Mouse (Mus musculus) kidney, embryonic 15.5 days (tissue): ENCODE results near the gene Vasn. TPM values are rescaled to one million over a fixed set of nuclear protein-coding genes. Genes with fewer than 3 reads are reported as not detected.
"Not testable (repeated sequence)": the region's sequence is repeated elsewhere in the genome, so short reads cannot be mapped to it uniquely, and the experiment has no call there.

Experiments used
- ATAC-seq: fragments of 200-750 bp; cut with Nextera tagmentation; replicated peaks from 2 replicates; pipeline ENCODE4 v1.8.0; 2017; ENCODE audit warnings: moderate TSS enrichment; ENCODE audit not compliant: low FRiP score
- H3K27ac ChIP-seq: fragments of 300-500 bp; sonication (generic); 2 replicates; pipeline ENCODE4 v1.5.1; 2015; ENCODE audit warnings: mild to moderate bottlenecking, inconsistent platforms
- H3K27me3 ChIP-seq: fragments of 300-500 bp; sonication (generic); 2 replicates; pipeline ENCODE4 v1.6.1; 2015; ENCODE audit warnings: inconsistent platforms
- H3K36me3 ChIP-seq: fragments of 300-500 bp; sonication (generic); 2 replicates; pipeline ENCODE4 v1.6.1; 2015; ENCODE audit warnings: inconsistent platforms
- H3K4me1 ChIP-seq: fragments of 300-500 bp; sonication (generic); 2 replicates; pipeline ENCODE4 v1.6.1; 2015; ENCODE audit warnings: inconsistent platforms
- H3K4me2 ChIP-seq: fragments of 300-500 bp; sonication (generic); 2 replicates; pipeline ENCODE4 v1.6.1; 2015; ENCODE audit warnings: moderate library complexity, mild to moderate bottlenecking, inconsistent platforms
- H3K4me3 ChIP-seq: fragments of 300-500 bp; sonication (generic); replicated peaks from 2 replicates; pipeline ENCODE4 v1.5.1; 2015; ENCODE audit warnings: mild to moderate bottlenecking, inconsistent platforms
- H3K9ac ChIP-seq: fragments of 300-500 bp; sonication (generic); 2 replicates; pipeline ENCODE4 v1.6.1; 2015; ENCODE audit warnings: mild to moderate bottlenecking, inconsistent platforms
- H3K9me3 ChIP-seq: fragments of 300-500 bp; sonication (generic); replicated peaks from 2 replicates; pipeline ENCODE4 v1.6.1; 2016; ENCODE audit warnings: inconsistent platforms
- WGBS: fragments of 180-500 bp; shearing (Covaris S2); methylation state at CpG from one replicate; pipeline ENCODE4 v1.1.7; 2015; ENCODE audit warnings: mixed read lengths; 5-methylcytosine and 5-hydroxymethylcytosine counted together
- polyA plus RNA-seq: library from polyadenylated mRNA; unstranded; fragments of >200 nt; fragmentation: Nextera tagmentation; extraction: Ambion mirVana; gene quantifications from 2 replicates; pipeline ENCODE4 v1.2.1, GENCODE M21; 2015

Vasn gene
- polyA plus RNA-seq, 1 experiment from 2014 or later: 23.5 TPM

GRCm38 (mm10) chr16:4679121-4680018 lies 39.6 kb downstream of the Vasn start, which contains the start of gene Coro7:
Coro7 (minus strand) TSS chr16:4679777.
- Histone ChIP-seq H3K4me3 (peak within 1 kb of the TSS; percentile 69), H3K27me3 (no peaks in the 10 kb centered on the region), H3K4me2 (peak within 1 kb of the TSS; percentile 87), H3K4me1 (peaks cover 22% of the 10 kb centered on the region), H3K9ac (peak within 1 kb of the TSS; percentile 59), H3K27ac (peak within 1 kb of the TSS; percentile 67), H3K9me3 (no peaks in the 10 kb centered on the region), H3K36me3 (peaks cover 18% of the 10 kb centered on the region)
- WGBS: under 1% methylated on average over 47 of the region's 47 CpGs
- peak; percentile 93 for ATAC-seq

GRCm38 (mm10) chr16:4680922-4681455 lies 41.2 kb downstream of the Vasn start:
- peaks cover 34% of the 10 kb centered on the region for H3K4me1 ChIP-seq
- H3K4me2 ChIP-seq, H3K27ac ChIP-seq, H3K9me3 ChIP-seq, H3K9ac ChIP-seq, ATAC-seq, H3K27me3 ChIP-seq, H3K4me3 ChIP-seq, H3K36me3 ChIP-seq: not testable (repeated sequence)
- 83% methylated on average over 3 of the region's 3 CpGs for WGBS

- Histone ChIP-seq H3K9ac (peak overlapping the region; percentile 96; the same call in 1 of the 2 replicates), H3K27ac (peak overlapping the region; percentile 94; the same call in 1 of the 2 replicates), H3K36me3 (peaks cover 9% of the 10 kb centered on the region), H3K4me2 (peak overlapping the region; percentile 89), H3K4me3 (peak overlapping the region; percentile 97; the same call in 1 of the 2 replicates), H3K27me3 (no peaks in the 10 kb centered on the region), H3K9me3 (no peaks in the 10 kb centered on the region), H3K4me1 (peaks cover 34% of the 10 kb centered on the region)
- no peak for ATAC-seq
- 81% methylated on average over 4 of the region's 4 CpGs for WGBS
These were observed 43.0 kb downstream of the Vasn start for GRCm38 (mm10) chr16:4682628-4683179.

GRCm38 (mm10) chr16:4683193-4683580 lies 43.4 kb downstream of the Vasn start:
- Histone ChIP-seq H3K4me3 (peak overlapping the region; percentile 97), H3K4me2 (peak overlapping the region; percentile 89), H3K9ac (peak overlapping the region; percentile 96), H3K4me1 (peaks cover 34% of the 10 kb centered on the region), H3K27me3 (no peaks in the 10 kb centered on the region), H3K27ac (peak overlapping the region; percentile 94), H3K36me3 (peaks cover 14% of the 10 kb centered on the region), H3K9me3 (no peaks in the 10 kb centered on the region)
- WGBS: 28% methylated on average over 9 of the region's 9 CpGs
- no peak for ATAC-seq

GRCm38 (mm10) chr16:4683581-4684456 lies 44.1 kb downstream of the Vasn start:
- under 1% methylated on average over 54 of the region's 54 CpGs for WGBS
- Histone ChIP-seq H3K9me3 (no peaks in the 10 kb centered on the region), H3K27me3 (no peaks in the 10 kb centered on the region), H3K36me3 (peaks cover 18% of the 10 kb centered on the region), H3K9ac (peak overlapping the region; percentile 96), H3K4me1 (peaks cover 27% of the 10 kb centered on the region), H3K4me2 (peak overlapping the region; percentile 89), H3K27ac (peak overlapping the region; percentile 94), H3K4me3 (peak overlapping the region; percentile 97)
- peak; percentile 83 for ATAC-seq

- no peak; the same call in 1 of the 2 replicates for ATAC-seq
- Histone ChIP-seq H3K9ac (peak overlapping the region; percentile 96), H3K4me3 (peak overlapping the region; percentile 97), H3K36me3 (peaks cover 24% of the 10 kb centered on the region), H3K9me3 (no peaks in the 10 kb centered on the region), H3K27ac (peak overlapping the region; percentile 94; the same call in 1 of the 2 replicates), H3K4me1 (peaks cover 22% of the 10 kb centered on the region), H3K4me2 (peak overlapping the region; percentile 89), H3K27me3 (no peaks in the 10 kb centered on the region)
- WGBS: under 1% methylated on average over 9 of the region's 9 CpGs
These were observed 44.7 kb downstream of the Vasn start for GRCm38 (mm10) chr16:4684457-4684791.

- Histone ChIP-seq H3K4me1 (peaks cover 12% of the 10 kb centered on the region), H3K36me3 (peaks cover 74% of the 10 kb centered on the region)
- not testable (repeated sequence) for ATAC-seq, H3K4me3 ChIP-seq, H3K27ac ChIP-seq, H3K4me2 ChIP-seq, H3K9me3 ChIP-seq, H3K27me3 ChIP-seq, H3K9ac ChIP-seq
- 97% methylated on average over 4 of the region's 4 CpGs for WGBS
These were observed 49.6 kb downstream of the Vasn start for GRCm38 (mm10) chr16:4689371-4689770.

Other genes starting within 250 kb of the Vasn start
- gene Adcy9, start 219.4 kb upstream of the Vasn start, polyA plus RNA-seq: 1.2 TPM in 2 replicates
- gene Srl, start 98.1 kb upstream of the Vasn start, polyA plus RNA-seq: 19.2 and 23.8 TPM in 2 replicates
- 24.6 and 25.7 TPM in 2 replicates for gene Tfap4, start 80.1 kb upstream of the Vasn start, polyA plus RNA-seq
- gene Glis2, start 45.2 kb upstream of the Vasn start, polyA plus RNA-seq: 41.2 and 43.8 TPM in 2 replicates
- gene Pam16, start 15.0 kb upstream of the Vasn start, polyA plus RNA-seq: 90.1 and 92.6 TPM in 2 replicates
- 77.7 and 81.4 TPM in 2 replicates for gene Dnaja3, start within 50 bp of the Vasn start, polyA plus RNA-seq
- 19.8 and 22.0 TPM in 2 replicates for gene Coro7, start 39.8 kb downstream of the Vasn start, polyA plus RNA-seq
- gene Nmral1, start 79.4 kb downstream of the Vasn start, polyA plus RNA-seq: 98.2 and 99.8 TPM in 2 replicates
- 106 and 111 TPM in 2 replicates for gene Hmox2, start 86.4 kb downstream of the Vasn start, polyA plus RNA-seq
- gene Cdip1, start 150.4 kb downstream of the Vasn start, polyA plus RNA-seq: 101 and 108 TPM in 2 replicates
- 0.19 and 0.83 TPM in 2 replicates for gene 4930562C15Rik, start 195.5 kb downstream of the Vasn start, polyA plus RNA-seq
- 37.4 and 39.7 TPM in 2 replicates for gene Ubald1, start 240.4 kb downstream of the Vasn start, polyA plus RNA-seq
- 88.2 and 98.1 TPM in 2 replicates for gene Mgrn1, start 246.3 kb downstream of the Vasn start, polyA plus RNA-seq